Mouse (Mus musculus) kidney, postnatal 36 days (tissue): ENCODE data around the gene Kcns1.

Experiments used
- DNase-seq, 2 experiments: peaks; one replicate each; pipeline ENCODE4 v3.0.0; 2021 to 2022; ENCODE audit warnings: mixed read lengths in 2 of 2

The Kcns1 gene

DNA sequence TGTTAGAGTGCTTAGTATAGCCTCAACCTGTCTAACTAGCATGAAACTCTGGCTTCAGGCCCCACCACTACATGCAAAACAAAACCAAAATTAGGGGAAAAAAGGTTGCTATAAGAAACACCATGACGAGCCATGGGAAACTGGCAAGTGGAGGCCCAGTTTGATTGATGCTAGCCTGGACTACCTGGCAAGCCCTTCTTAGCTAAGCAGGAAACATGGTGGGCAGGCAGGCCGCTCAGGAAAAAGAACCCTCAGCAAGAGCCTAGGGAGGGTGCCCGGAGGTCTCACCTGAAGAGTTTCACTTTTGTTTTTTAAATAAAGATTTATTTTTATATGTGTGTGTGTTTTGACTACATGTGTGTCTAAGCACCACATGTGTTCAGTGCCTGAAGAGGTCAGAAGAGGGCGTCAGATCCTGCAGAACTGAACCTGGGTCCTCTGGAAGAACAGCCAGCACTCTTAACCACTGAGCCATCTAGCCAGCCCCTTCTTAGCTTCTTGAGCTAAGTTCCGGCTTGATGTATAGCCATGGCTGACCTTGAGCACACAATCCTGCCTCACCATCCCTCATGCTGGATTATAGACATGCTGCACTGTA lies 47.6 kb downstream of the Kcns1 start:
- no peak for DNase-seq

DNA sequence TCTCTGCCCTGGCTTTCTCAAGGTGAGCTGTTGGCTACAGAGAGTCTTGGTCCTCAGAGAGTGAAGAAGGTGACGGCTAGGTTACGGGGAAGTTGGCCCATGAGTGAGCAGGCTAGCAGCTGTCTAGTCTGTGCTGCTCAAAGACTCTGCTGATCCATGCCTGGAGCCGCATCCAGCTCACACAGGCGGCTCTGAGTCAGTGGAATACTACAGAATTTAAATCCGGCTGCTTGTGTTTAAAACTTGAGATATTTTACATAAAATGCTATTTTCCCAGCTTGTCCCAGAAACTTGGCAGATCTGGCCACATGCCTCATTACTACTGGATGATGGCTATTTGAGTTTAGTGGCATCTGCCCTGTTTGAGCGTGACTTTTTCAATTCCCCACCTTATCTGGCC lies 51.4 kb downstream of the Kcns1 start:
- DNase-seq = no peak

DNA sequence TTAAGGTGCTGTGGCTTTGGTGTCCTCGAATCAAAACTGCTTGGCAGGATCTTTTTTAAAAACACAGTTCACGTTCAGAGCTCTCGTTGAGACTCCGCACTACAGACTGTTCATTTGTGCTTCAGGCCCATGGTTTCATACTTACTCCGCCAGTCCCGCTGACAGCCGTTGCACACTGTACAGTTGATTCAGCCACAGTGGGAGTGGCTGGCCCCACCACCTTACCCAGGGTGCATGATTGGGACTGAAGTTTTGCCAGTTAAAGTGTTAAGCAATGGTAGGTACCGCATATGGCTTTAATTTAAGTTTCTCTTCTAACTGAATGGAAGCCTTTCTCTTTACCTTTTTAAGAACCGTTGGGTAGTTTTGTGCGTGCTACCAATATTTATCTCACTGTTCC lies 55.4 kb downstream of the Kcns1 start:
- DNase-seq = no peak

DNA sequence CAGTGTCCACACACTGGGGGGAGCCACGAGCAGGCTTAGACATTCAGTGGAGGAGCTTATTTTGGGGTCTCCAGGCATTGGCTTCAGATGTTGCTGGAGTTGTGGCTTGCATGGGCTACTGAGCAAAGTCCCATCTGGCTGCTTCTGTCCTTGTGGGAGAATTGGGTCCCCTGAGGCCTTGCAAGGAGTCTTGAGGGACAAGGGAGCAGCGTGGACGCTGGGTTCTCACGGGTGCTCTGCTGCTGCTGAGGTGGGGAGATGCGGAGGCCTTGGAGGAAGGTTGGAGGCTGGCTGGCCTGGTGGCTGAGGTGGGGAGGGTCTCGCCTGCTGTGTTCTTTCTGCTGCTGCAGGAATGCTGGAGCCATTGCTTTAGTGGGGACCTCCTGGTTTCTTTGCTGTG lies 56.9 kb downstream of the Kcns1 start:
- DNase-seq = no peak
